Comparison of ENCODE assay signal across 8 mouse cellular contexts in the genomic region with DNA sequence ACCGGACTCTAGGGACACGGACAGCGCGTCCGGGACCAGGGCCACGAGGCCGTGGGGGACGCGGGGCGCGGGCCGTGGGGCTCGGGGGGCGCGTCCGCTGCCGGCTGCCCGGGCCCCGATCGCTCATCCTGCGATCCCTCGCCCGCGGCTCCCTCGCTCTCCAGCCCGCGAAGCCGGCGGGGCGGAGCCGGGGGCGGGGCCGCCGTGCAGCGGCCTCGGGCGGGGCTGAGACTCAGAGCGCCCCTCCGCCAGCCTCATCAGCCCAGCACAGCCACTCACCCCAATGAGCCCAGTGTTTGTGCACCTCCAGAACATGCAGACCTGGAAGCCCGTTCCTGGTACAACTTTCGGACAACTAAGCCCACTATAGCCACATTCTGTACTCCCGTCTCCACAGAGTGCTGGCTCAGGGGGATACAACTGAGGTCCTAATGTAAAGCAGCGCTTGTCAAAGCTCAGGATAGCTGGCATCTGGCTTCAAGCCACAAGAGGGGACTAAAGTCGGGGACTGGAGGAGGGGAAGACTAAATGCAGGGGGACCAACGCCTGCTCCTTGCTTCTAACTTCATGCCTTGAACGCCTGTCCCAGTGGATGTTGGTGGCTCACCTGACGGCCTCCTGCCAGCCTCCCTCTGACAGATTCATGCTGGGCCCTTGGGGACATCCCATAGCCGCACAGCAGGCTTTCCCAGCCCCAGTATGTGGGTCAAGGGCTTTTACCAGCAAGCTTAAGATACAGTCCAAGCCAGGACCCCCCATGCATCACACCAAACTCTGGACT. TPM values are rescaled to one million over a fixed set of nuclear protein-coding genes. Genes with fewer than 3 reads are reported as not detected.
DNase-seq lines count a peak whose midpoint lies in the region; ATAC-seq and TF ChIP-seq lines count a peak whose summit lies in the region.

A gene (minus strand): TSS at position 159 of the 781 bp plus-strand sequence.

- peak within 1 kb of the TSS; percentile 77 for H3K9ac ChIP-seq in kidney, embryonic 16.5 days (replicated peaks; ENCODE audit: low read length)
- peak within 1 kb of the TSS; percentile 71 for H3K9ac ChIP-seq in liver, embryonic 12.5 days
- H3K9ac ChIP-seq in neural tube, embryonic 13.5 days = peak within 1 kb of the TSS; percentile 92

- 2% methylated on average over 44 of the region's 48 CpGs for WGBS in cerebellum, adult 2 months
- 4% methylated on average over 40 of the region's 48 CpGs for WGBS in kidney, embryonic 16.5 days
- 6% methylated on average over 48 of the region's 48 CpGs for WGBS in liver, embryonic 12.5 days (ENCODE audit: insufficient replicate concordance)
- whole genome bisulfite sequencing in neural tube, embryonic 13.5 days = 2% methylated on average over 47 of the region's 48 CpGs

- peak within 1 kb of the TSS; percentile 77 for H3K4me3 ChIP-seq in cerebellum, adult 2 months (replicated peaks; ENCODE audit: insufficient read depth, low read depth, low read length)
- peak within 1 kb of the TSS; percentile 59 for H3K4me3 ChIP-seq in kidney, embryonic 16.5 days (ENCODE audit: low read length)
- peak within 1 kb of the TSS; percentile 54 for H3K4me3 ChIP-seq in liver, embryonic 12.5 days
- H3K4me3 ChIP-seq in neural tube, embryonic 13.5 days = peak within 1 kb of the TSS; percentile 61

- H3K27ac ChIP-seq in cerebellum, adult 2 months (ENCODE audit: insufficient read depth, low read length) = peak within 1 kb of the TSS; percentile 45
- no peak within 1 kb of the TSS for H3K27ac ChIP-seq in kidney, embryonic 16.5 days (ENCODE audit: low read length)
- no peak within 1 kb of the TSS for H3K27ac ChIP-seq in liver, embryonic 12.5 days
- peak within 1 kb of the TSS; percentile 92 for H3K27ac ChIP-seq in neural tube, embryonic 13.5 days (replicated peaks)

- H3K4me2 ChIP-seq in kidney, embryonic 16.5 days (replicated peaks; ENCODE audit: low read depth, low read length) = peak within 1 kb of the TSS; percentile 98
- peak within 1 kb of the TSS; percentile 92 for H3K4me2 ChIP-seq in liver, embryonic 12.5 days
- H3K4me2 ChIP-seq in neural tube, embryonic 13.5 days = peak within 1 kb of the TSS; percentile 60

- TF ChIP-seq POLR2A in cerebellum, adult 2 months (IDR thresholded peaks at IDR 0.05; ENCODE audit: borderline replicate concordance, insufficient read depth, low read length) = 0 out of 2 replicates have a peak, but pooled peaks have one; percentile 31

- H3K36me3 ChIP-seq in kidney, embryonic 16.5 days (ENCODE audit: insufficient read depth, low read length) = peaks cover 40% of the 10 kb centered on the region
- peaks cover 45% of the 10 kb centered on the region for H3K36me3 ChIP-seq in liver, embryonic 12.5 days
- peaks cover 50% of the 10 kb centered on the region for H3K36me3 ChIP-seq in neural tube, embryonic 13.5 days

- H3K27me3 ChIP-seq in cerebellum, adult 2 months (ENCODE audit: control insufficient read depth, insufficient read depth, low read length) = no peaks in the 10 kb centered on the region
- H3K27me3 ChIP-seq in kidney, embryonic 16.5 days (ENCODE audit: insufficient read depth, low read length) = no peaks in the 10 kb centered on the region
- H3K27me3 ChIP-seq in liver, embryonic 12.5 days (replicated peaks) = peaks cover 38% of the 10 kb centered on the region
- H3K27me3 ChIP-seq in neural tube, embryonic 13.5 days = no peaks in the 10 kb centered on the region

- no peaks in the 10 kb centered on the region for H3K9me3 ChIP-seq in kidney, embryonic 16.5 days (ENCODE audit: low read length)
- H3K9me3 ChIP-seq in liver, embryonic 12.5 days (replicated peaks) = no peaks in the 10 kb centered on the region
- H3K9me3 ChIP-seq in neural tube, embryonic 13.5 days = no peaks in the 10 kb centered on the region

- TF ChIP-seq CTCF in cerebellum, adult 2 months (IDR thresholded peaks at IDR 0.05; ENCODE audit: borderline replicate concordance, insufficient read depth, low read depth, low read length) = no peak

- peak; percentile 80 for ATAC-seq in kidney, embryonic 16.5 days (ENCODE audit: low FRiP score, low TSS enrichment)
- peak; percentile 72 for ATAC-seq in liver, embryonic 12.5 days
- peak; percentile 69 for ATAC-seq in neural tube, embryonic 13.5 days (ENCODE audit: low read depth)
- no peak for ATAC-seq in monocyte, adult 5-6 weeks (replicated peaks; ENCODE audit: insufficient number of reproducible peaks, low FRiP score, low TSS enrichment, poor library complexity, severe bottlenecking)

- DNase-seq in urinary bladder, adult 18-20 months (ENCODE audit: low spot score in 2 of 2) = peak; percentile 32 to 44
- DNase-seq in urinary bladder, postnatal 10 days (ENCODE audit: low spot score) = no peak
- peak; percentile 76 to 78 for DNase-seq in cerebellum, adult 2 months
- peak; percentile 49 to 61 for DNase-seq in heart, adult 18-20 months

- H3K4me1 ChIP-seq in cerebellum, adult 2 months (ENCODE audit: control insufficient read depth, insufficient read depth, low read length) = peaks cover 22% of the 10 kb centered on the region
- peaks cover 39% of the 10 kb centered on the region for H3K4me1 ChIP-seq in kidney, embryonic 16.5 days (ENCODE audit: insufficient read depth, low read length)
- H3K4me1 ChIP-seq in liver, embryonic 12.5 days = peaks cover 44% of the 10 kb centered on the region
- peaks cover 60% of the 10 kb centered on the region for H3K4me1 ChIP-seq in neural tube, embryonic 13.5 days (replicated peaks)

RNA-seq across cellular contexts. Expression of the gene that starts here (rescaled TPM):
- polyA plus RNA-seq in cerebellum, adult 2 months (2012; rRNA removed) = 89.3 and 90.3 TPM in 2 replicates
- under 1 TPM in 1 of 2 experiments, not detected in 1; 0.31 TPM for total RNA-seq in heart, adult 18-20 months (2021)
- 10.8 and 14.0 TPM in 2 replicates for polyA plus RNA-seq in kidney, embryonic 16.5 days (2015; fragmentation: Nextera tagmentation; extraction: Ambion mirVana)
- 3.5 and 3.8 TPM in 2 replicates for polyA plus RNA-seq in liver, embryonic 12.5 days (2016; fragmentation: Nextera tagmentation; extraction: Ambion mirVana)
- 267 and 318 TPM in 2 replicates for polyA plus RNA-seq in neural tube, embryonic 13.5 days (2015; fragmentation: Nextera tagmentation; extraction: Ambion mirVana)
- 0.32 TPM in 1 of 3 replicates, not detected in the others for total RNA-seq in monocyte, adult 5-6 weeks (2017)

Comparison
In these comparisons a context has a peak if more than half of its experiments do, and no peak if none do; other contexts are left out.
1. Peak in DNase-seq in heart, adult 18-20 months; RNA of the gene not detected or under 1 TPM.
2. H3K27ac ChIP-seq: peak in cerebellum, adult 2 months (single experiment) and neural tube, embryonic 13.5 days (single experiment); none in kidney, embryonic 16.5 days (single experiment) and liver, embryonic 12.5 days (single experiment).
3. Peak in every context shown above with its lines, with median percentiles within 50 percentile points of each other: H3K4me3 ChIP-seq, H3K4me2 ChIP-seq and H3K9ac ChIP-seq.